Mouse (Mus musculus) liver, postnatal 0 days (tissue): Measurements from ENCODE around the gene Paqr4.

Experiments
- CTCF ChIP-seq: sonication (generic); IDR thresholded peaks from 2 replicates; pipeline ENCODE4 v1.5.1; 2016; ENCODE audit warnings: antibody characterized with exemption, low read depth
- EP300 ChIP-seq: IDR thresholded peaks from 2 replicates; pipeline ENCODE4 v1.6.1; 2016; ENCODE audit warnings: antibody characterized with exemption, low read depth, mild to moderate bottlenecking

- no peak for TF ChIP-seq CTCF
- TF ChIP-seq EP300, result no peak
Observed at GRCm38 (mm10) chr17:23703301-23703700, 37.4 kb downstream of the Paqr4 start.
